Mouse (Mus musculus) brain, embryonic 14.5 days (tissue): ENCODE data around the gene Ripply1. TPM values are rescaled to one million over a fixed set of nuclear protein-coding genes. Genes with fewer than 3 reads are reported as not detected.
A peak's percentile ranks its signal among the peaks of the same experiment; 100 is the strongest.

Experiments used
- DNase-seq: peaks from one replicate; pipeline ENCODE4 v3.0.0-alpha.2; 2011; ENCODE audit warnings: low read depth
- CTCF ChIP-seq: fragments of 200-500 bp; IDR thresholded peaks from 2 replicates; pipeline ENCODE4 v1.5.1; 2012; ENCODE audit warnings: inconsistent platforms, mild to moderate bottlenecking, moderate library complexity, borderline replicate concordance; ENCODE audit not compliant: insufficient read depth, insufficient read length; ENCODE audit errors: extremely low read depth
- POLR2A ChIP-seq: fragments of 200-500 bp; IDR thresholded peaks from 2 replicates; pipeline ENCODE4 v1.6.1; 2012; ENCODE audit warnings: mild to moderate bottlenecking, inconsistent platforms, borderline replicate concordance; ENCODE audit not compliant: poor library complexity, insufficient read depth, insufficient read length, severe bottlenecking; ENCODE audit errors: extremely low read depth
- polyA plus RNA-seq: library from polyadenylated mRNA; depleted of rRNA; stranded (reverse); fragments of >200 nt; gene quantifications from 2 replicates; pipeline ENCODE4 v1.2.3, GENCODE M21; 2012; rRNA removed

Ripply1 gene
- polyA plus RNA-seq, result 0.30 and 0.36 TPM in 2 replicates

DNA sequence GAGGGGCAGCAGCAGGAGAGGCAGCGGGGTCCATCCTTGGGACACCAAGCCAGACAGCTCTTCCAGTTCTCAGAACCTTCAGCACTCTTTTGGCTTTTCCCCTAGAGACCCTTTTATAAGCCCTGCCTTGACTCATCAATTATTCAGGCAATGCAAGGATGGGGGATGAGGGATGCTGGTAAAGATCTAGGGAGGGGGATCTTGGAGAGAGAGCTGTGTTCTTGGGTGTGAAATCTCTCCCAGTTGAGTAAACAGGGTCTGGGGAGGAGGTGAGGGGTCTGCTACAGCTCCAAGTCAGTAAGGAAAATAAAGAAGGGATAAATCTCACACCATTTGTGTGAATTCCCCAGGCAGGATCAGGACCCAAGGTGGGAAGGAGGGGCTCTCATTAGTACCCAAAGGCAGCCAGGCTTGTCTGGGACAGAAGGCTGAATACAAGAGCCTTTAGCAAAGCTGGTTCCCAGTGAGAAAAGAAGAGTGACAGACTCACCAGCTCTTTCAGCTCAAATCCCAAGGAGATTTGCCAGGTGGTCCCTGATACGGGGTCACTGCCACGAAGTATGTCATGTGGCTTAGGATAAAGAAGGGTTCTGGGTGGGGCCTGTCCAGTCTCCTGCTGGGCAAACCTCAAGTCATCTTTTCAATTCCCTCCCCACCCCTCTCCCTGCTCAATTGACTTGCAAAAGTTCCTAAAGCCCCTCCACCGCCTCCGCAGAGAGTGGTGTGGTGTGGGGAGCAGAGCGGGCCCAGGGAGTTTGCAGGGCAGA is at the start of gene Ripply1:
Ripply1 (minus strand) TSS at position 76 of the 767 bp plus-strand sequence.
- peak; percentile 52 for DNase-seq
- no peak for TF ChIP-seq POLR2A

DNA sequence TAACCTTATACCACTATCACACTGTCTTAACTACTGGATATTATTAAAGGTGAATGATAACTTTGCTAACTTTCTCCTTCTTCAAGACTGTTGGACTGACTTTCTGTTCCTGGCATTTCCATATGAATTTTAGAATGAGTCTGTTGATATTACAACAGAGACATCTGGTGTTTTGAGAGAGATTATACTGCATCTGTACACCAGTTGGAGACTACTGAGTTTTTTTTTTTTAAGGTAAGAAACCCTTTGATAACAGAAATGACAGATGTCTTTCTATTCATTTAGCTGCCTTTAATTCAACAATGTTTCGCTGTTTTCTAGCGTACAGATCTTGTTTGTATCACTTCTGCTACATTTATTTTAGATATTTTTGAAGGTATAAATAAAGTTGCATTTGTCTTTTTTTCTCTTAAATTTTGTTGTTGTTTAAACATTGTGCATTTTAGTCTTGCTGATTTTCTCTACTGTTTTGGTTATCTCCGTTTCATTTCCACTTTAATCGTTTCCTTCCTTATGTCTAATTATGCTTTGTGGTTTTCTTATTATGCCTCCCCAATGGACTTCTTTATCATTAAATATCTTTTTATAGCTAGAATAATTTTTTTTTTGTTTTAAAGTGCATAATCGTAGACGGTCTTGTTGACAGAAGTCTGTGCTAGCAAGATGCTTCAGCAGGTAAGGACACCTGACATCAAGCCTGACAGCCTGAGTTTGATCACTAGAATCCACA is 46.4 kb upstream of the Ripply1 start:
- no peak for DNase-seq
- no peak for TF ChIP-seq CTCF
- no peak for TF ChIP-seq POLR2A

- TF ChIP-seq POLR2A (no peak), CTCF (no peak)
- no peak for DNase-seq
Measured at GRCm38 (mm10) chrX:139826926-139827325, 44.8 kb upstream of the Ripply1 start.

DNA sequence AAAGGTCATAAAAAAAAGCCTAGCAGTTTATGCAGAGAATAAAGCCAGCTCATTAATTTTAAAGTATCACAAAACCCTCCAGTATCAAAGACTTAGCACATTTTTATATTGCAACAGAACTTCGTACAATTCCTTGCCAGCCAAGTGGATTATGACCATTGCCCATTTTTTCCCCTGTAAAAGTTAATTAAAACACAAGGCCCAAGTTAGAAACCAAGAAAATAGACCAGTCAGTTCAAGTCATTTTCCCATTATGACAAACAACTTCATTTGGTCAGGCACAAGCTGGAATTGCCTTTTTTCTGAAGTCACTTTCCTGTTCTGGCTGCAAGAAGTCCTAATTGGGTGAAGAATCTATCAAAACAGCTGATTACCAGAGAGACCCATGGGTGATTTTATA is 43.2 kb upstream of the Ripply1 start:
- TF ChIP-seq POLR2A (no peak), CTCF (no peak)
- DNase-seq, result no peak

DNA sequence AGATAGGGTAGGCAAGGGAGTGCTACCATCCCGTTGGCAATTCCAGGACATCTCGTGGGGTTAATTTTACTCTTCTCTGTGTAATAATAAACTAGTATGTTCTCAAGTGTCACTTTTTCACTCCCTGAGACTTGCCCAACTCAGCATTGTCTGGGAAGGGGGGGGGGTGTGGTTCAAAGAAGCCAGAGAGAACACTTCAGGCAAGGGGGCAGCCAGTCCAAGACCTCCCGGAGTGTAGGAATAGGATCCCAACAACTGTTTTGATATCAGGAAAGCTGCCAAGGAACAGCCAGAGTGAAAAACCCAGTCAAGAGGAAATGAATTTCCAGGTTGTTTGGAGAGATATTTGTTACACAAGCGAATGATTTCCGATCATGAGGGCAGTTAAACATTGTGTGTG is 33.0 kb upstream of the Ripply1 start:
- no peak for DNase-seq

DNA sequence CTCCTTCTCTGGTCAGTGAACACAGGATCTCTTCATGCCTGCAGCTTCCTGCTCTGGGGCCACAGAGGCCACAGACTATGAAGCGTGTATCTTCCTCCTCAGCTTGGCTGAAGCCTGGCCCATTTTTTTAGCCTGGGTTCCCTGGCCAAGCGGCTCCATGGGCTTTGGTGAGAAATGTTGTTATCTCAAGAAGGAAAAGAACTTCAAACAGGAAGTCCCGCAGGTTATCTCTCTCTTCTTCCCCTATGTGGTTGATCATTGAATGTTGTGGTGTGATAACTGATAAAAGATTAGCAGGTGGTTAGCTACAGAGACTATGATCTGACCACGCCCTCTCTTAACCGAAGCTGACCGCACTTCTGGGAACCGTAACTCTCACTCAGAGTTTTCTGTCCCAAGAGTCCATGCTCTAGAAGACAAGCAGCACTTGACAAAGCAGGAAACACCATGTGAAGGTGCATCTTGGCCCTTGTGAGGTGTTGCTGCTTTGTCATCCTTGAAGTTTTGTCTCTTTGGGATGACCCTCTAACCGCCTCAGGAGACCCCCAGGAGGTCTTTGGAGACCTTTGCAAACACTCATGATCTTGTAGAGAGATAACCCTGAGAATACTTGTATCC is 32.0 kb upstream of the Ripply1 start:
- DNase-seq, result no peak
- no peak for TF ChIP-seq POLR2A
- no peak for TF ChIP-seq CTCF

More for the DNA sequence above, 33.0 kb upstream of the Ripply1 start:
- TF ChIP-seq CTCF, result no peak
- no peak for TF ChIP-seq POLR2A

DNA sequence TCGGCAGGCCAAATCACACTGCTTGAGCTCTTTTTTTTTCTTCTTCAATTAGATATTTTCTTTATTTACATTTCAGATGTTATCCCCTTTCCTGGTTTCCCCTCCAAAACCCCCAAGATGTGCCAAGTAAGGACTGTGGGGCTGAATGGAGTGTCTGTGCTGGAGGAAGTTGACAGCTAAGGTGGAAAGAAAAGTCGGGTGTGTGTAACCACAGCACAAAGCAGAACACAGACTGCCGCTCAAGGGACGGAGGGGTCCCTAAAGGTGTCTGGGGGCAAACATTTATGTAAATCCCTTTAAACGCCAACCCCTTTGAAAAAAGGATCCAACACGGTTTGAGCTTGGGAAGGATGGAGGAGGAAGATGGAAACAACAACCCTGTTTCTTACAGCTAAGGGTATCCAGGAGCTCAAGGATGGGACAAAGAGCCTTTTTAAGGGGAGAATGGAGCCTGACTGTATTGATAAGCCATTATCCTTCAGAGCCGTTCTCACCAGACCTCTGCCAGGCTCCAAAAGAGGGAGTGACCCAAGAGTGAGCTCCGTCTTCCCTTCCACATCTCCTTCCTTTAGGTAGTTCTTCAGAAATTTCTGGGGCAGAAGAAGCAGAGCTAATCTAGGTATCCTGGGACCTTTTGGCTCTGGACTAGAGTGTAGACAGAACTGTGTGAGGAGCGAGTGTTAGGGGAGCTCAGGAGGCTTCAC is 31.3 kb upstream of the Ripply1 start:
- no peak for DNase-seq
- no peak for TF ChIP-seq CTCF
- no peak for TF ChIP-seq POLR2A

- TF ChIP-seq POLR2A, result no peak
- no peak for TF ChIP-seq CTCF
- DNase-seq, result no peak
Measured at GRCm38 (mm10) chrX:139812636-139813298, 30.6 kb upstream of the Ripply1 start.

DNA sequence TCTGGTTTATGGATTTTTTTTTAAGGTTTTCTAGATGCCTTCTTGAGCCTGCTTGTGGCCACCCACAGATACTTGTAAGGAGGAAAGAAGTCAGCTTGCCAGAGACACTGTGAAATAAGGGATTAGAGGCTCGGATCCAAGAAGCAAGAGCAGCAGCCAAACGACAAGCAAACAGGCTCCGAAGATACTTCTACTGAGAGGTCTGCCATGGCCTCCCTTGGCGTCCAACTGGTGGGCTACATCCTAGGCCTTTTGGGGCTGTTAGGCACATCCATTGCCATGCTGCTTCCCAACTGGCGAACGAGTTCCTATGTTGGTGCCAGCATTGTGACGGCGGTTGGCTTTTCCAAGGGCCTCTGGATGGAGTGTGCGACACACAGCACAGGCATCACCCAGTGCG is 26.3 kb upstream of the Ripply1 start:
- peak; percentile 14 for DNase-seq
- TF ChIP-seq CTCF (no peak), POLR2A (no peak)

DNA sequence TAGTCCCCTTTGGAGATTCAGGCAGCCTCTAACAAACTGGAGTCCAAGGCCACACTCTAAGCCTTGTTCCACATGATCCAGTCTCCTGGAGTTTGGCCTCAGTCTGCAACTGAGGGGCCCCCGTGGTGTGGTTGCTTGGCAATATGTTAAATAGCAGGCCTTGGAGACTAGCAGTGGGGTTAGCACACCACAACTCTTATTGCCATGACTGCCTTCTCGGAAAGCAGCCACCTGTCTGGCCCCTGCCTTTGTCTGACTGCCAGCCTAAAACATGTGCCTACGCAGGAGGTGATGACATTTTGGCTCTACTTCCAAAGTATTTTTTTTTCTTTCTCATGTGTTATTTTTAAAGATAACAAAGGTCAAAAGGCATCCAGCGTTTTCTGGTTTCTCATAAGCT is 25.9 kb upstream of the Ripply1 start:
- TF ChIP-seq POLR2A, result no peak
- no peak for TF ChIP-seq CTCF
- DNase-seq, result peak; percentile 43

GRCm38 (mm10) chrX:139807391-139807790 is 25.2 kb upstream of the Ripply1 start:
- no peak for DNase-seq
- TF ChIP-seq POLR2A (no peak), CTCF (no peak)

DNA sequence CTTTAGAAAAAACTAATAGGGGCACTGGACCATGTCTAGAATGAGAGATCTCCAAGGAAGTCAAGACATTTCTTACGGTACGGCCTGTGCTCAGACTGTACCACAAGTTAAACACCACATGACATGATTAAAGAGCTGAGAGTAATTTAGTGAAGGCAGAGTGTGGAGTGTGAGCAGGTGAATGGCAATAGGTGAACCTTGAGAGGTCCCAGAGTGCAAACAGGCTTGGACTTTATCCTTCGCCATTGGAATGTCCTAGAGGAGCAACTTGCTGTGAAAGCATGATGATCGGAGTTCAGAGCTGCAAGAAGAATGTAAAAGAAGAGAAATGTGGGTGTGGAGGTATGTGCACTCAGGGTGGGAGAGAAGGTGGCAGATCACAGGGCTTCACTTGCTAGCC is 23.8 kb upstream of the Ripply1 start:
- DNase-seq, result no peak
- TF ChIP-seq CTCF (no peak), POLR2A (no peak)
